Mouse (Mus musculus): ENCODE data around the gene Cdc14a. TPM values are rescaled to one million over a fixed set of nuclear protein-coding genes. Genes with fewer than 3 reads are reported as not detected.
A peak's percentile ranks its signal among the peaks of the same experiment; 100 is the strongest.

Gene Cdc14a
- total RNA-seq, 4 experiments from 2014 or later = 3.3 to 4.2 (median 3.7) TPM

DNA sequence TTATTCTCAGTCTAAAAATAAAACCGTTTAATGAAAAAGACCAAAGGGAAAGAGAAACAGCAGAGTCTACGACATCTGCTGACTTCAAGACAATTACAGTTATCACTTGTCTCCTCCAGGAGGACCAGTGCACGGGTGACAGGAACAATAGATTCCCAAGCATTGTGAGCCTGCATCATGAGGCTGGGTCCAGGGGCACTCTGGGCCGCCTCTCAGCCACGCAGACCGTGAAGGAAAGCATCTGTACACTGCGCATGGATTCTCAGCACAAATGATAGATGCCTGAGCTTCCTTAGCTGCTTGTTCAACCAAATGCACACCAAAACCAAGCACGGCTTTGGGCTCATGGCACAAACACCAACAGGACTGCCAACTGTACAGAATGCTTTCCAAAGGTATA, 146.7 kb downstream of the Cdc14a start:
- no peak for DNase-seq (ENCODE audit: low spot score)

DNA sequence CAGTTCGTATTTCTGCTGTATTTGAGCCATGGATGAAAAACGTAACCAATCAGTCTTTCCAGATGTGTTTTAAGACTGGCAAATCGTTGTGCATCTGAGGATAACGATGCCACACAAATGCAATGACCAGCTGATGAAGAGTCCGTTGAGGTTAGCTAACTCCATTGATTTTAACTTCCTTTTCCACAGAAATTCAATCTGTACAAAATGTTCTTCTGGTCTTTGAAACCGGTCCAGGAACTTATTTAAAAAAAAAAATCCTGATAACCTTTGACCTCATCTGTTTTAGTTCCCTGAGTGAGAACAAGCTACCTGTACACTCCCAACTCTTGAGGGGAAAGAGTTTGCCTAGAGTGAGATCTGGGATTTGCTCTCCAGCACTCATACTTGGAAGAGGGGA, 152.2 kb downstream of the Cdc14a start:
- DNase-seq (ENCODE audit: low spot score) = no peak

DNA sequence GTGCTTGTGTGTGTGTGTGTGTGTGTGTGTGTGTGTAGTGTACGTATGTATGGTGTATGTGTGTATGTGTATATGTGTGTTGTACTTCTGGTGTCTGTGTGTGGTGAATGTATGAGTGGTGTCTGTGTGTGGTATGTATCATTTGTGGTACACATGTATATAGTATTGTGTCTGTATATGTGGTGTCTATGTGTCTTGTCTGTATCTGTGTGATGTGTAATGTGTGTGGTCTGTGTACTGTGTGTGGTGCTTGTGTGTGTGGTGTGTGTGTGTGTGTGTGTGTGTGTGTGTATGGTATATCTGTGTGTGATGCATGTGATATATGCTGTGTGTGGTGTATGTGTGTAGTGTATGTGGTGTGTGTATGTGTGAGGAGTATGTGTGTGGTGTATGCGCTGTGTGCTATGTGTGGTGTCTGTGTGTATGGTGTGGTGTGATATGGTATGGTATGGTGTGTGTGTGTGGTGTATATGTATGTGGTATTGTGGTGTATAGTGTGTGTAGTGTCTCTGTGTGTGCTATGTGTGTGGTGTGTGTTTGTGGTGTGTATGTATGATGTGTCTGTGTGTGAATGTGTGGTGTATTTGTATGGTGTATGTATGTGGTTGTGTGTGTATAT, 156.7 kb downstream of the Cdc14a start:
- no peak for DNase-seq (ENCODE audit: low spot score)

DNA sequence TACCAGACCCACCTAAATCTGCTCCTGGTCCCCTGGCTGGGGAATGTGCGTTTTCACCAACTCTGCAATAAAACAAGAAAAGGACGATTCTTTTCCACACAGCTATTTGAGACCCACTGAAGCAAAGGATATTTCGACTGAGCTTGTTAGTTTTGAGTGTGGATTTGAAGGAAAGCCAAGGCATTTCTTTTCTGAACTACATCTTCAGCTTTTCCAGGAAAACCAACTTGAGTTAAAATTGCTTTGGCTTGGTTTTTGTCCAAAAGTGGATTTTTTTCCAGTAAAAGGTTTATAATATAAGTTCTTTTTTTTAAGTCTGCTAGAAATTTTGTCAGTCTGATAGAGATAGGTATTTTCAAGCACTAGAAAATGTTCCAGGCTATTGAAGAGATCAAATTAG, 157.5 kb downstream of the Cdc14a start:
- no peak for DNase-seq (ENCODE audit: low spot score)

DNA sequence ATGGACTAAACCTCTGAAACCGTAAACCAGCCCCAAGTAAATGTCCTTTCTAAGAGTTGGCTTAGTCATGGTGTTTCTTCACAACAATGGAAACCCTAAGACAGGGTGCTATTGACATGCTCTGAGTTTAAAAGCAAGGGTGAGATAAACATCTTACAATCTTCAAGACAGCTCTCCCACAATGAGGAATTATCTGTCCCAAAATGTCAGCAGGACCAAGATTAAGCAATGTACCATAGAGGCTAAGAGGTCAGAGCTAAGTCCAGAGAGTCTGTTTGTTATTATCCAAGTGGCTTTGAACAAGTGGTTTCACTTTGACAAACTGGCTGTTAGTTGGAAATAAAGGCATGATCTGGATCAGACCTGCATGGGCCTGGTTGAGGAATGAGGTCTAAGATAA, 159.9 kb downstream of the Cdc14a start:
- DNase-seq (ENCODE audit: low spot score) = no peak

DNA sequence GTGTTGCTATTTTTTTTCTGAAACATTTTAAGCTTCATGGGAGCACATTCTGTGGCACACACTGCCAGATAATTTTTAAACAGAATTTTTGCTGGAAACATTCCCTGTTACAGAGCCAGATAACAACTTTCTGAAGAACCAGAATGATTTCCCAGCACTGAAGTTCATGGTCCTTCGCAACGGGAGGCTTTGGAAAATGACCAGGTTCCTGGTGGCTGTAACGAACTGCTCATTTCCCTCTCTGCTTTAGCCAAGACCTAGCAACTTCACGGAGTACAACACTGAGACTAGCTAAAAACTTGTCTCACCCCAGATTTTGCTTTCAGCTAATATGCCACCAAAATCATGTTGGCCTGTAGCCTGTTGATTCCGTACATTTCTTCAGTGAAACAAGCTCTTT, 160.8 kb downstream of the Cdc14a start:
- DNase-seq (ENCODE audit: low spot score) = peak; percentile 21

DNA sequence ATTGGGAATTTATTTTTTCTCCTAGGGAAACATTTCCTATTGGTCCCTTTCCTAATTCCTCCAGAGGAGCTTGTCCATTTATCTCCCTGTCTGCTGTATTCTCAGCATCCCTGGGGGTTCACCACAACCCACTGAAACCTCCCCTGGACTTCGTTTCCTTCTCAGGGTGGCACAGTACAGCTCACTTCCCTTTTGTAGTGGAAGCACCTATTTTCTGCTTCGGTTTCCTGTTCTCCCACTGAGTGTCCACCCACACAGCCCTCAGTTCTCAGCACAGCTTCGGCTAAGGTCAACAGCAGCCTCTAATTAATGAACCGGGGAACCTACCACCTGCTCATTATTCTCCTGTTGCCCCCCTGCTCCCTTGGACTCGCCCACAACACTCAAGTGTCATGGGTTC, 167.7 kb downstream of the Cdc14a start:
- no peak for DNase-seq (ENCODE audit: low spot score)

DNA sequence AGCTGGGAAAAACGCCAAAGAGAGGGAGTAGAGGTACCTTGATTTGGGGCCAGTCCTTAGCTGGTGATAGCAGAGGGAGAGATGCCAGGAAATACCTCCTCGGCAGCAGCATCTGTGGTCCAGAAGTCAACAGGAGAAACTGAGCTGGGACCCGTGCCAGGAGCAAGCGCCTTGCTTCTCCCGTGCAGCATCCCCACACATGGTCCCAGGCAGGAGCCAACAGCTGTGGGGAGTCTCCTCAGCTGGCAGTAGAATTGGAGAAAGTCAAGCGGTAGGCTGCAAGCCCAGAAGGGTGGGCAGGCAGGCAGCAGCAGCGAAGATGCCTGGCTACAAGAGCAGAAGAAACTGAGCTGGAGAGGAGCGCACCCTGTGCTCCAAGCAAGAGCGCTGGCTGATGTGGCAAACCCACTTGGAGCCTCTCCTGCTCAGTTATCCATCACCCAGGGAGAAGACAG, 170.7 kb downstream of the Cdc14a start, which contains the start of gene Gpr88:
Gene Gpr88, minus strand, starts transcription at position 427 of the 455 bp plus-strand sequence.
- peak; percentile 45 for DNase-seq (ENCODE audit: low spot score)

DNA sequence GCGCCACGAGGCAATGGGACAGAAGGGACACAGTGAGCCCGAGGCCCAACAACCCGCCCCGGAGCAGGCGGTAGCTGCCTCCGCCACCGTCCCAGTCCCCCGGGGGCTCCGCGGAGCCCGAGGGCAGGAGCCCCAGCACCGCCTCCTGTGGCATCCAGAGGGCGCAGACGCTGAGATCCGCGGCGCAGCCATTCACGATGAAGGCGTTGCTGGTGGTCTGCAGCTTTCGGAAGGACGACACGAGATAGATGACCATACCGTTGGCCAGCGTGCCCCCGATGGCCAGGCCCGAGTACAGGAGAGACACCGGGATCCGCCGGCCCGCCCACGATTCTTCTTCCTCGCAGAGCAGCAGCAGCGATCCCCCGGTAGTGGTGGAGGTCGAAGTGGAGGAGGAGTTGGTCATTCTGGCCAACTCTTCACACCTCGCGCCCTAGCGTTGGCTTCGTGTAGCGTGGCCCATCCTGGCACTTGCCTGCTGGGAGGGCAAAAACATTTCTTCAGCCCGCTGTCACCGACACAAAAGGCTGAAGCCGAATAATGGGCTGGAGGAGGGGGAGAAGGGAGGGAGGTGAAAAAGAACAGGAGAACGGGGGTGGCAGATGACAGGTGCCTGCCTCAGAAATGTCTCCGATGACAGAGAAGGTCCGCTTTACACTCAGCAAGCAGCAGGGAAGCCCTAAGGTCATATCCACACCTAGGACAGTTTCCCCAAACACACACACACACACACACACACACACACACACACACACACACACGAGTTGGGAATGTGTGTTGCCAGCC, 171.4 kb downstream of the Cdc14a start:
- no peak for DNase-seq (ENCODE audit: low spot score)

DNA sequence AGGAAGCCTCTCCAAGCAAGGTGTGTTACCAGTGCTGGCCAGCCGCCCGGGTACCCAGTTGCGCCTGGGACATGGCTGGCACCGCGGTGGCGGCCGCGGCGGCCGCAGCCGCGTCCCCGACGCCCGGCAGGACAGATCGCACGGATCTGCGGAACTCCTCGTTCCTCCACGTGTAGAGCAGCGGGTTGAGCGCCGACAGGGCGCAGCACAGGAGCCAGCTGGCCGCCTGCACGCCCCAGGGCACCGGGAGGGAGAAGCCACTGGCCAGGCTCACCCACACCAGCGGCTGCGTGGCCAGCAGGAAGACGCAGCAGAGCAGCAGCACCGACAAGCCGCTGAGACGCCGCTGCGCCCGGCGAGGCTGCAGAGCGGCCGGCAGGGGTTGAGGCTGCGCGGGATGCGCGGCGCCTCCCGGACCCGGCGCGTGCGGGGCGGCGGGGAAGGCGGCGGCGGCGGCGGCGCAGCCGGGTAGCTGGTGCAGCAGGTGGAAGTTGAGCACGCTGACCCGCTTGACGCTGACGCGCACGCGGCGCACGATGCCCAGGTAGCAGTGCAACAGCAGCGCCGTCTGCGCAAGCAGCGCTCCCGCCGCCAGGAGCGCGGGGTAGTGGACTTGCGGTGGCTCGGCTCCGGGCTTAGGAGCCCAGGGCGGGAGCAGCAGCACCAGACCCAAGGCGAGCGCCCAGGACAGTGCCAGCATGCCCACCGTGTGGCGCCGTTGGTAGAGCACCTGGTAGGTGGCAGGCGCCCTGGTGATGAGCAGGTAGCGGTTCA, 172.2 kb downstream of the Cdc14a start:
- DNase-seq (ENCODE audit: low spot score) = no peak

DNA sequence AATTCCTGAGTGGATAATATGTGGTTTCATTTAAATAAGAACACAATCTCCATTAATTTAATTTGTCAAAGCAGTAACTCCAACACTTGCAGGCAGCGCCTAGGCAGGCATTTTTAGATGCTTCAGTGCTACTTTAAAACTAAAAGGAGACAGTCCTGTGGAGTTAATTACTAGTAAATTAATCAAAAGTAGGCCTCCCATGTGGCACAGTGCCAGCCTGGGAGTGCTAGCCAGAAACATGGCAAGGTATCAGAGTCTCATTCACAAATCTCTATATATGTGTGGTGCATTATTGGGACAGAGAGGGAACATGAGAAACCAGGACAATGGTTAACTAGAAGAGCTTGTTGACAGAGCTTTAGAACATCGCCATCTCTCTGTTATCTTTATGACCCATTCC, 174.8 kb downstream of the Cdc14a start:
- DNase-seq (ENCODE audit: low spot score) = no peak

DNA sequence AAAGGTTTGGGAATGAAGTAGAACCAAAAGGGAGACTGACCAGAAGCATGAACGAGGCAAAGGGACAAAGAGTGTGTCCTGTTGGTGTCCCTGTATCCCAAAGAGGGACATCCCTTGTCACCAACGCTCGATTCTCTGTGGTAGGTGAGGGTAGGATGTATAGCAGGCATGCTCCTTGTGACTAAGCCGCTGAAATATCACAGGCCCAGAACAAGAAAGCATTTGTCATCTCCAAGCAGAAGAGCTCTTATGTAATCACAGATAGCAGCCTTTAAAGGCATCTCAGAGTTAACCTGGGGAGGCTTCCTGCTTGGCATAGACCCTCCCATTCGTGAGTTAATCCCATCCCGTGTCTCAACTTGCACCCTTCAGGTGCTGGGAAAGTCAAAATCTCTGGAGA, 179.4 kb downstream of the Cdc14a start:
- DNase-seq (ENCODE audit: low spot score) = no peak

DNA sequence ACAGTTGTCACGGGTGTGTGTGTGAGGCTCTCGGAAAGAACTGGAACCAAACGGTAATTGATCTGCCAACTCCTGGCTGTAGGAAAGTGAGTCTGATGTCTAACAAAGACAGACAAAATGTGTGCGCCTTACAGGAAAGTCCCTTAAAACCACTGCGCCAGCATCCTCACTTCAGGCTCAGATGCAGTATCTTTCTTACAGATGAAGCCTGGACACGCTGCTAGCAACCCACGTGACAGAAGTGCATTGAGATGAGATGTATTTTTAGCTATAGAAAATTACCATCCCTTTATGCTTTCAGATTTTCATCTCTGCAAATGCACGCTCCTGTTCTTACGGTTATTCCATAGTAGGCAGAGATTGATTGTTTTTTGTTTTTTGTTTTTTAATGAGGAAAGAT, 181.1 kb downstream of the Cdc14a start:
- no peak for DNase-seq (ENCODE audit: low spot score)

DNA sequence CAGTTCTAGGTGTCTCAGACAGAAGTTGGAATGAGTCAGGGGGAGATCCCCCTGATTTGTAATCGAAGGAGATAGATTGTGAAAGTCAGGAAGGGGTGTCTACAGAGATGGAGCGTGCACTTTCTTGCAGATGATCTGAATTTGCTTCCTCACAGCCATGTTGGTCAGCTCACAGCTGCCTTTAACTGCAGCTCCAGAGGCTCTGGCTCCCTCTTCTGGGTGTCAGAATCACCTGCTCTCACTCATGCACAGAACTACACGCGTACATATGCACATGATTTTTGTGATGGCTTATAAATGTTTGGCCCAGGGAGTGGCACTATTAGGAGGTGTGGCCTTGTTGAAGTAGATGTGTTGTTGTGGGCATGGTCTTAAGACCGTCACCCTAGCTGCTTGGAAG, 186.3 kb downstream of the Cdc14a start:
- no peak for DNase-seq (ENCODE audit: low spot score)

DNA sequence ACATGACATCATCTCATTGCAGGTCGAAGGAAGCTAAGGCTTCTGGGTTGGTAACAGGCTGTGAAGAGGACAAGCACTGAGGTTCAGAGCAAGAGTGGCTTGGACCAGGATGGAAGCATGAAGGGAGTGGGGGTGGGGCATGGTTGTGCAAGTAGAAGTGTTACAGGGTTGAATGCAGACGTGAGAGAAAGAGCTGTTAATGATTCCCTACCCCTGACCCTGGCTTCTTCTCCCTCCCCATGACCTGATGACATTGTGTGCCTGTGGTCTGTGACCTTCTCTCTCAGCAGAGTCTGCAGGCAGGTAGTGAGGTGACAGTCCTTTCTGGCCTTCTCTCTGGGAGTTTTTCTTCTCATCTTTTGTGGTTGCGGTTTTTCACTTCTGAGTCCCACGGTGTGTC, 187.0 kb downstream of the Cdc14a start:
- DNase-seq (ENCODE audit: low spot score) = no peak

DNA sequence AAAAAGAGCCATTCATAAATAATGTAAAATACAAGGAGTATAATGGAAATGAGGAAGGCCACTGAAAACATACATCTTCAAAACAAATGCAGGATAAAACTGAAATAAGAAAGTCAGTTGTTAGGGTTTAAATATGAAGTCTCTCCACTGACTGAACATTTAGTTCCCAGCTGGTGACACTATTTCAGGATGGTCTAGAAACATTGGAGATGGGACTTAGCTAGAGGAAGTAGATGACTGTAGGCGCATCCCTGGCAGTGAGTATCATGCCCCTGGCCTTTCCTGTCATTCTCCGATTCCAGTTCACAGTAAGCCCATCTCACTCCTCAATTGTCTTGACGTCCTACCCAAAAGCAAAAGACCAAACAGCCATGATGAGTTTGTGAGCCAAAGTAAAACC, 190.3 kb downstream of the Cdc14a start:
- DNase-seq (ENCODE audit: low spot score) = no peak

DNA sequence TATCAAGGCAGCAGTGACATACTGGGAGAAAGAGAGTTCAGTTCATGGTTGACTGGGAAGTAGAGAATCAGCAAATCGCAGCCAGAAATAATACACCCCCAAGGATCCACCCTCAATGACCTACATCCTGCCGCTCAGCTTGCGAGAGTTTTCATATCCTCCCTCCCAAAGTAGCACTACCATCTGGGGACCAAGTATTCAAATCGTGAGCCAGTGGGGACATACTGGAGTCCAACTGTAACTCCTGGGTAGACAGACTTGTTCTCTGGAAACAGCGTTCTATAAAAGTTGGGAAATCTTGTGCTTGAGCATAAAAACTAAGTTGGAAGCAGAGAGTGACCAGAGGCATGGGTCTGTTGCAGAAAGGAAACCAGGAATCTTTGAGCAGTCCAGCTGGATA, 191.1 kb downstream of the Cdc14a start:
- no peak for DNase-seq (ENCODE audit: low spot score)

DNA sequence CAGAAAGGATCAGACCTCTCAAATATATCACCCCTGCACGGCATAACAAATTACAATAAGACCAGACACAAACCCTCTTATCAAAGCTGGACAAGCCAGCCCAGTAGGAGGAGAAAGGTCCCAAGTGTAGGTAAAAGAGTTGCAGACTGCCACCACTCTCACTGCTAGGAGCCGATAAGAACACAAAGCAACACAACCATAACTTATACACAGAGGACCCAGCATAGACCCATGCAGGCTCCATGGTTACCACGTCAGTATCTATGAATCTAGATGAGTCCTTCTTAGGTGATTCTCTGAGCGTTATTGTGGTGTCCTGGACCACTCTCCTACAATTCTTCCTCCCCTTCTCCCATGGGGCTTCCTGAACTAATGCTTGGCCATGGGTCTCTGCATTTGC, 194.5 kb downstream of the Cdc14a start:
- no peak for DNase-seq (ENCODE audit: low spot score)

DNA sequence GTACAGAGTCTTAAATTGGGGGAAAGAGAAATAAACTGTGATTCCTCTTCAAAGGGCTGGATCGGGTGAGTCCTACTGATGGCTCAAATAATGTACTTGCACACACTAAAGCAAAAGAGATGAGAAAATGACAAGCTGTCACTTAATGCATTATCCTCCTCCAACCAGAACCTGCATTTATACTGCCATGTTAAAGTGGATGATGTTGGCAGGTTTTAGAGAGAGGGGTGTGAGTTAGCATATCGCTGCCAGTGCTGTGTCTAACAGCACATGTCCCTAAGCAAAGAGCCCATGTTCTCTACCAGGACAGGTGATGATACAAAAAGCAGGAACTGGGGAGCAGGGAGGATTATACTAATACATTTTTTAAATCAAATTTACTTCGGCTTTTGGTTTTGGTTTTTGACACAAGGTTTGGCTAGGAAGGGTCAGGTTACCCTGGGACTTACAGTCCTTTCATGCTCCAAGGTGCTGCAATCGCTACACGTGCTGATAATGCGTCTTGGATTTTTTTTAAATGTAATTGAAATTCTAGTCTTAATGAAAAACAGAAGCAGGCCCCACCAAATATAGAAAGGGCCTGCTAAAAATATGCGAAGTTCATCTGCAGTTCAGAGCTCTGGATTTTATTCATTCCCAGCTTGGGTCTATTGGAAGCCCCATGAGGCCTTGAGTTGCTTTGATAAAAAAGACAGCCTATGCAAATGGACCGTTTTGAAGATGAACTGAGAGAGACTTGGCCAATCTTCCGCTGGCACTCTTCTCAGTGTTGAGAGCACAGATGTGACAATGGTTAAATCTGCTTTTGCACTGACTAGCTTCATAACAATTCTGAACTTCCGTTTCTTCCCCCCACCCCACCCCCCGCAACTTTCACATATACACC, 195.2 kb downstream of the Cdc14a start:
- DNase-seq (ENCODE audit: low spot score) = no peak

DNA sequence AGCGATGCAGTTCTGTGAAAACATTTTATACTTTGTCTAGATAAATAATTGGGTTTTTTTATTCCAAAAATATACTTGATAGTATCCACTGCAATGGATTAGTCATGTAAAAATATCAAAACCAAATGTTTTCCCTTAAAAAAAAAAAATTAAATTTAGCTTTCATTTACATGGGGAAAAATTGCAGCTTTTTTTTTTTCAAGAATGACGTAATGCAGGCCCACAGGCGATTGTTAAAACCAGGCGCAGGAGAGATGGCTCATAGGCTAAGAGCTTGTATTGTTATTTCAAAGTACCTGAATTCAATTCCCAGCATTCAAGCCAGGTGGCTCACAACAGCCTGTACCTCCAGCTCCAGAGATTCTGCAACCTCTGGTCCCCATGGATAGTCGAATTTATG, 196.4 kb downstream of the Cdc14a start:
- DNase-seq (ENCODE audit: low spot score) = no peak

DNA sequence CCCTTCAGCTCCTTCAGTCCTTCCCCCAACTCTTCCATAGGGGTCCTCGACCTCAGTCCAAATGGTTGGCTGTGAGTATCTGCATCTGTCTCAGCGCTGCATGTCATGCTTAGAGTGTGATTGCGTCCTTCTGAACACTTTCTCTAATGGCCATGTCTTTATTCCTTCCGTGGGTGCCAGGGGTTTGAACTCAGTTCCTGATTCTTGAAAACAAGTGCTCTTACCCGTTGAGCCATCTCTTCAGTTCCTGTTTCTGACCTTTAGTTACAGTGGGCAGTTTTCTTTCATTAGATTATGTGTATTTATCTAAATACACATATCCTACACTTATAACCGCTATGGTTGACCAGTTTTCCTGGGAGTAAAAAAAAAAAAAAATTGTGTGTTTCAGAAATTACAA, 196.9 kb downstream of the Cdc14a start:
- DNase-seq (ENCODE audit: low spot score) = no peak
